Mouse (Mus musculus) heart, adult 9 months (tissue): Measurements from ENCODE around the gene Rbms3.

Experiments
- DNase-seq, 2 experiments: peaks; one replicate each; pipeline ENCODE4 v3.0.0; 2022; ENCODE audit warnings: low spot score in 2 of 2

The Rbms3 gene

DNA sequence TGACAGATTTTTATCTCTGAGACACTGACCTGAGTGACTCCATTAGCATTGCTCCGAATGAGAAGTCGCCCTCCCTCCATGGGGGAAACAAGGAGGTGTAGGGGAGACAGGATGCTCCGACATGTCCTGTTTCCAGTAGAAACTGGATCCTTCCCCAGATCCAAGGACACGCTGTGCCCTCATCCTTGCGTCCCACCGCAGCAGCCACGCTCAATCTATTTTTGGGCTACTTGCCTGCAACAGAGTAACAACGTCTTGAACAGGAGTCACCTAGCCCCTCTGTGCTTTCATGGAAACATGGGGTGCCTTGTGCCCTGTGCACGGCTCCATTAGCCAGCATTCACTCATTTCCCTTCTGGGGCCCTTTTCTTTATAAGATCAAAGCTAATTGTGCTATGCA lies at the start of gene Rbms3:
Gene Rbms3, minus strand, starts transcription at position 143 of the 400 bp plus-strand sequence.
- DNase-seq, result no peak

GRCm38 (mm10) chr9:117673311-117673710 lies 43.6 kb upstream of the Rbms3 start:
- no peak for DNase-seq

GRCm38 (mm10) chr9:117654626-117655025 lies 24.9 kb upstream of the Rbms3 start:
- no peak for DNase-seq

GRCm38 (mm10) chr9:117653641-117654040 lies 23.9 kb upstream of the Rbms3 start:
- no peak for DNase-seq

GRCm38 (mm10) chr9:117646131-117646530 lies 16.4 kb upstream of the Rbms3 start:
- DNase-seq, result no peak

DNA sequence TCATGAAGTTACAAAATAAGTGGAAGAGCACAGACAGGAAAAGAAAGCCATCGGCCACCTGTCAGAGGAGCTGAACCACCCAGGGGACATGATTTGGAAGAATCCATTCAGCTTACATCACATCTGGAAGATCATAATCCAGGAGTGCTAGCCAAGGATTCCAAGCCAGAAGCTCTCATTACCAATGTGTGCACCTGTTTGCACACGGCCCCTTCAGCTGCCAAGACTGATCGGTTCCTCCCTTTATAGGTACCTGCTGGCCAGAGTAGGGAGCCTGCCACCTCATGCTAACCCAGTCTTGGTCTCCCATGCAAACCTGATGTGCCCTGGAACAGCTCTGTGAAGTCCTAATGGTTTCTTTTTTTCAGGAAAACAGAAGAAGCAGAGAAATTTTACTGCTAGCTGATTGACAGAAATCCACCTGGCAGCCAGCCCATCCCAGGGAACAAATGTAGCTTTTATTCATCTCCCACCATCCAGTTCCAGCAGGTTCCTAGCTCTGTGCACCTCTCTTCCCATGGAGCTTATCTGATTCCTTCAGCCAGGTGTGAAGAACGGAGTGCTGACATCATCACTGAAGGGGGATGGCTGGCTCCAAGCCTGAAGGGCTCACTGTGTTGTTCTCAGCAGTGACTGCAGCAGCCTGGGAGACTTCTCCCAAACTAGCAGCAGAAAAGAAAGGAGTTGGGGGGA lies 11.5 kb upstream of the Rbms3 start:
- no peak for DNase-seq

DNA sequence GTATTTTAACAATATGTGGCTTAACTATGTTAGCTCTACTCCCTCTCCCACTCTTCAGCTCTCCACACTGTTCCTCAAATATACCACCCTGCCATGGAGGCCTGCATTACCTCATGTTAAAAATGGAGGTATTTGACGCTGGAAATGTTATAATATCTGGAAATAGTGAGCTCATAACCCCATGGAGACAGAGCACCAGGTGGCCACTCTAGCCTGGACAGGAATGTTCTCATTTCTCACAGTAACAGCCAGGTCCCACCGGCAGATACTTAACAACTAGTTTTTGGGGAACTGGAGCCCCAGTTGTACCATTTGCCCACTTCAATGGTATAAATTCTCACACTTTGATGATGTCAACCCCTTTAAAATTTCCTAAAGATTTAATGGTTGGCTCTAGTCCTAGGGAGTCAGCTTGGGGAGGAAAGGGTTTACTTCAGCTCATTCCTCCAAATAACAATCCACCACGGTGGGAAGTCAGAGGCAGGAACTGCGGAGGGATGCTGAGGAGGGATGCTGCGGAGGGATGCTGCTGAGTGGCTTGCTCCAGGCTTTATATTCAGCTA lies 9.0 kb upstream of the Rbms3 start:
- no peak for DNase-seq

GRCm38 (mm10) chr9:117636492-117636891 lies 6.8 kb upstream of the Rbms3 start:
- DNase-seq, result no peak

GRCm38 (mm10) chr9:117627173-117627572 lies 2.5 kb downstream of the Rbms3 start:
- no peak for DNase-seq

- DNase-seq, result no peak
These were observed 28.9 kb downstream of the Rbms3 start for GRCm38 (mm10) chr9:117600781-117601180.

- DNase-seq, result no peak
These were observed 30.4 kb downstream of the Rbms3 start for GRCm38 (mm10) chr9:117599341-117599740.

DNA sequence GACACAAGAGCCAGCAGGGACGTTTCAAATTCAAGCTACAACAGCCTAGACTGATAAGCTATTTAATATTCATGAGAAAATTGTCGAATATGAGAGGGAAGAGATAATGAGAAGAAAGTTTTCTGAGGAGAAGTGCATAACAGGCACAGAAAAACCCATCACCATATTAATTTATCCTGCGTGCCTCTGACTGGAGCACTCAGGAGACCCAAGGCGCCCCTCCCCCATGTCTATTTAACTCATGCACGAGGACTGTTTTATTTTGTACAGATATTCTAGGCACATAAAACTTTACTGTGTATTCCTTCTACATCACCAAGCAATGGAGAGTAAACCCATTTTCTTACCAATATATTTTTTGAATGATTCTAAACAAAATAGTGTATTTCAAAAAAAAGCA lies 33.6 kb downstream of the Rbms3 start:
- no peak for DNase-seq

DNA sequence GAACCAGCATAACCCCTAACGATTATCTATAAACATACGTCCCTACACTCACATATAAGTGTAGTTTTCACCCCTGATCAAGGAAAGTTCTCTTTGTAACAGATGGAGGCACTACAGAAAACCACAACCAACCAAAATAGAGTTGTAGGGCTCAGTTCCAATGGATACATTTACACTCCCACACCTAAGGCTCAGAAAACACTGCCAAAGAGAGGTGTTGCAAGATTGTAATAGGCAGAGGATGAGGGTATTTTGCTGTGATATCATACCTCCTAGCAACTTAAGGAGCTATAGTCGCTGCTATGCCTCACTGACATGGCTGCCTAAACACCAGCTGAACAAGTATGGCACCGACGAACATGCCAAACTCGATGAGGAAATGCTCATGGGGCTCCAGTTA lies 44.4 kb downstream of the Rbms3 start:
- no peak for DNase-seq

DNA sequence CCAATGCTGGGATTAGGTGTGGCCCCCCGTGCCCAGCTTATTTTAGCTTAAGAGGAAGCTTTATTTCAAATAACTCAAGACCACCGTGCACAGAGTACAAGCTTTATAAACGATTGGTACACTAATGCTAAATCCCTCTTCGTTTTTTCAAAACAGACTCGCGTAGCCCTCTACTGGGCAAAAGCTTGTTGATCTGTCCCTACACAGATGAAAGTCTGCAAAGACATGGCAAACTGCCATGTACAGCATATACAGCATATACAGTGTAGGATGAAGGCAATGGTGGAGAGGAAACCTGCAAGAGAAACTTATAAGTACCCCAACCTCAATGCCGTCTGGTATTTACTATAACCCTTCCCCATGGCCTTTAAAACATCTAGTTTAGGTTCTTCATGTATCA lies 46.1 kb downstream of the Rbms3 start:
- no peak for DNase-seq

GRCm38 (mm10) chr9:117582591-117582990 lies 47.1 kb downstream of the Rbms3 start:
- no peak for DNase-seq

DNA sequence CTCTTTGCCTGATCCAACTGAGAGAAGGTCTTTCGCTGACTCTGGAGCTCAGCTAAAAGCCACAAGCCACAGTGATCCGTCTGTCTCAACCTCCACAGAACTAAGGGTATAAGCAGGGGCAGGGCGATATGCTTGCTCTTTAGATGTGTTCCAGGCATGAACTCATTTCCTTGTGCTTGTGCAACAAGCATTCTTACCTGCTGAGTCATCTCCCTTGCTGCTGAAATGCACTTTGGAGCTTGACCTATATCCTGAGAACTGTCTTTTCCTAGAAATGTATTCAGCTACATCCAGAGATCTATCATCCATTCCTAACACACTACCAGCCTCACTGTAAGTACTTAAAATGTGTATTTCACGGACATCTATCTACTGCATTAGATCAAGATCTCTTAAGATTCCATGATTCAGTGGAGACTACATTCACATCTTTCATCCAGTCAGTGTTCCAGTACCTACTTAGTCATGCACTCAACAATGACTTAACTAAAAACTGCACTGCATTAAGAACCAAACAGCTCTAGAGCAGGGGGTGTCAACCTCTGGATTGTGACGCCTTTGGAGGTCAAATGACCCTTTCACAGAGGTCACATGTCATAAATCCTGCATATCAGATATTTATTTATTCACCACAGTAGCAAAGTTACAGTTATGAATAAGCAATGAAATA lies 58.4 kb downstream of the Rbms3 start:
- DNase-seq, result peak in 1 of 2 experiments; percentile 1

DNA sequence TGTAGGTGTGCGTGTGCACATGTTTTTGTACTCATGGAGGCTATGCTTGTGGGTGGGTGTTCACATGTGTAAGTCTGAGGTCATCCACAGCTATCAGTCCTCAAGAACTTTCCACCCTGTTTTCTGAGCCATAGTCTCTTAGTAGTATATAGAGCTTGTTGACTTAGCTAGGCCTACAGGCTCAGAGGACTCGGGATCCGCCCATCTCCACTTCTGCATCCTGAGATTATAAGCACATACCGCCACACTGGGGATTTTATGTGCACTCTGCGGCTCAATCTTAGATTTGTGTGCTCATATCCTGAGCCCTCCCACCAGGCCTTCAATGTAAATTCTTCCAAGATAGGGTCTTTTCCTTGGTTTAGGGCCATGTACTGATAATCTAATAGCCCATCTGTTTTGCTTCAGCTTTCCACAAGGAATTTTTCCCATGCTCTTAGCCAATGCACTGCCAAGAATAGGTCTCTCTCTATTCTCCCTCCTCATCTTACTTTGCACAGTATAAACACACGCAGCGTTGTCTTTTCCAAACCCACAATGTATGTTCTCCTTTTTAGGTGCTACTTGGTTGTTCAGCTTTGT lies 59.4 kb downstream of the Rbms3 start:
- DNase-seq, result no peak

DNA sequence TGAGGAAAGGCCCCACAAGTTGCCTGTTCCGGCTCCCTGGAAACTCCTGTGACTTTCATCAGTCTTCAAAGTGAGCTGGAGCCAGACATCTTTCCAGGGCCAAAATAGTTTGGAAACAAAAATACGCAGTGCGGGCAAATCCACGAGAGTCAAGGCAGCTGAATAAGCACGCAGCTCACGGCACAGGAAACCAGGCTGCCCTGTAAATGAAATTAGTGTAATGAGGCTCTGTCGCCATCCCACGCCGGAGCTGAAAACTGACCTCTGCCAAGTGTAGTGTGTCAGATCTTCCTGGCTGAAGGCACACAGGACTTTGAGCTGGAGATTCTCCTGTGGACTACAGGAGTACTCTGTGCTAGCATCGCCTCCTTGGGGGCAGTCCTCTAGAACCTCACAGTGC lies 63.4 kb downstream of the Rbms3 start:
- peak in 1 of 2 experiments; percentile 1 for DNase-seq

GRCm38 (mm10) chr9:117558562-117558961 lies 71.2 kb downstream of the Rbms3 start:
- no peak for DNase-seq

GRCm38 (mm10) chr9:117554356-117554755 lies 75.4 kb downstream of the Rbms3 start:
- DNase-seq, result no peak

DNA sequence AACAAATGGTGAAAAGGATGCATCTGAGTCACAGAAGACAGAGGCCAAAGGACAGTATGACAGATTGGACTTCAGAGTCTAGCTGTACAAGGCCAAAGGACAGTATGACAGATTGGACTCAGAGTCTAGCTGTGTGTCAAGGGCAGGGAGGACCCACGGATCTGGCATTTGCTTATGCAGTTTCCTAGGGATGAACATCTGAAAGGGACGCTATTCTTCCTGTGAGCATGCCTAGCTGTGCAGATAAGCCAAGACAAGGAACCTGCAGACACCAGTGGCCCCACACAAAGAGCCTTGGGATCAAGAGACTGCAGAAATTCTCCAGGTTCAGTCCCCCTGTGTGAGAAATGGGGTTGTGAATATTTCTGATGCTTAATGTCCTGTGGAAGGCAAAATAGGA lies 100.4 kb downstream of the Rbms3 start:
- DNase-seq, result no peak

- DNase-seq, result no peak
These were observed 120.8 kb downstream of the Rbms3 start for GRCm38 (mm10) chr9:117508941-117509340.

- no peak for DNase-seq
These were observed 137.8 kb downstream of the Rbms3 start for GRCm38 (mm10) chr9:117491866-117492265.
